Mouse (Mus musculus) heart, postnatal 0 days (tissue): ENCODE data around the gene Stxbp4.

ENCODE experiments used
- CTCF ChIP-seq: IDR thresholded peaks from 2 replicates; pipeline ENCODE4 v1.5.1; 2016; ENCODE audit warnings: antibody characterized with exemption, control low read depth, low read depth
- EP300 ChIP-seq: IDR thresholded peaks from 2 replicates; pipeline ENCODE4 v1.6.1; 2016; ENCODE audit warnings: antibody characterized with exemption, low read depth

DNA sequence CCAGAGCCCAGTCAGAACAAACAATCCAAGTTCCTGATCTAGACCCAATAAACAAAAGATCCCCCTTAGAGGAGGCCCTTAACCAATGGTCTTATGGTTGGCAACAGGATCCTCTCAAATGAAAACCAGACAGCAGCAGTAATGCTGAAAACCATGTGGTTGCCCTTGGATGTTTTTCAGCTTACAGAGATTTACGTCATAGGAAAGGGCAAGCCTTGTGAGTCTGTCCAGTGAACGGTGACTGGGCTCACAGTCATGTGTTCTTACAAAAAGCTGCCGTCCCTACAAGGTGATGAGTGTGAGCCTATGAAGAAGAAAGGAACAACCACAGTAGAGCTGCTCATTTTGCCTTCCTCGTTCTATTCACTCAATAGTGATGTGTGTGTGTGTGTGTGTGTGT is 22.8 kb upstream of the Stxbp4 start:
- TF ChIP-seq CTCF (no peak), EP300 (no peak)
